Mouse (Mus musculus) limb, embryonic 14.5 days (tissue): ENCODE results near the gene Nudt16. TPM values are rescaled to one million over a fixed set of nuclear protein-coding genes. Genes with fewer than 3 reads are reported as not detected.

Source experiments
- ATAC-seq: fragments of 200-750 bp; cut with Nextera tagmentation; 2 replicates; pipeline ENCODE4 v1.8.0; 2017; ENCODE audit warnings: low read depth, moderate number of reproducible peaks, moderate TSS enrichment; ENCODE audit not compliant: low FRiP score
- DNase-seq: peaks from one replicate; pipeline ENCODE4 v3.0.0-alpha.2; 2015; ENCODE audit warnings: low spot score
- H3K27ac ChIP-seq: fragments of 300-500 bp; sonication (generic); replicated peaks from 2 replicates; pipeline ENCODE4 v1.5.1; 2014; ENCODE audit warnings: low read depth, mild to moderate bottlenecking, low read length, moderate library complexity, mixed read lengths
- H3K27me3 ChIP-seq: fragments of 300-500 bp; sonication (generic); 2 replicates; pipeline ENCODE4 v1.6.1; 2014; ENCODE audit warnings: low read length, mixed read lengths; ENCODE audit not compliant: control insufficient read depth, insufficient read depth
- H3K36me3 ChIP-seq: fragments of 300-500 bp; sonication (generic); 2 replicates; pipeline ENCODE4 v1.6.1; 2014; ENCODE audit warnings: mild to moderate bottlenecking, low read length, moderate library complexity, mixed read lengths; ENCODE audit not compliant: control insufficient read depth, insufficient read depth
- H3K4me1 ChIP-seq: fragments of 300-500 bp; sonication (generic); 2 replicates; pipeline ENCODE4 v1.6.1; 2014; ENCODE audit warnings: antibody characterized with exemption, low read length, mixed read lengths; ENCODE audit not compliant: control insufficient read depth, insufficient read depth
- H3K4me2 ChIP-seq: fragments of 300-500 bp; sonication (generic); replicated peaks from 2 replicates; pipeline ENCODE4 v1.6.1; 2014; ENCODE audit warnings: low read depth, mild to moderate bottlenecking, low read length, moderate library complexity; ENCODE audit not compliant: severe bottlenecking
- H3K4me3 ChIP-seq: fragments of 300-500 bp; sonication (generic); replicated peaks from 2 replicates; pipeline ENCODE4 v1.5.1; 2014; ENCODE audit warnings: low read length
- H3K9ac ChIP-seq: fragments of 300-500 bp; sonication (generic); 2 replicates; pipeline ENCODE4 v1.6.1; 2014; ENCODE audit warnings: mild to moderate bottlenecking, low read depth, low read length, moderate library complexity; ENCODE audit not compliant: severe bottlenecking
- H3K9me3 ChIP-seq: fragments of 300-500 bp; sonication (generic); 2 replicates; pipeline ENCODE4 v1.6.1; 2016; ENCODE audit warnings: low read length; ENCODE audit not compliant: control insufficient read depth
- POLR2A ChIP-seq: fragments of 200-500 bp; IDR thresholded peaks from 2 replicates; pipeline ENCODE4 v1.8.0; 2012; ENCODE audit warnings: inconsistent platforms, mild to moderate bottlenecking, moderate library complexity, borderline replicate concordance; ENCODE audit not compliant: insufficient read depth, insufficient read length; ENCODE audit errors: extremely low read depth
- WGBS: fragments of 180-500 bp; shearing (Covaris S2); extraction: QIAGEN DNeasy Blood & Tissue Kit; methylation state at CpG from one replicate; pipeline ENCODE4 v1.1.7; 2014; 5-methylcytosine and 5-hydroxymethylcytosine counted together
- polyA plus RNA-seq, 2 experiments: library from polyadenylated mRNA; depleted of rRNA in 1 of 2; stranded (reverse) in 1 of 2; unstranded in 1 of 2; fragments of >200 nt; fragmentation: Nextera tagmentation in 1 of 2; extraction: Ambion mirVana in 1 of 2; gene quantifications; 2 replicates each; pipeline versions ENCODE4 v1.2.1 to v1.2.3; 2012 to 2014

Nudt16 gene
- 7.6 and 8.3 TPM in 2 replicates for polyA plus RNA-seq (2012; rRNA removed)
- polyA plus RNA-seq (2014; fragmentation: Nextera tagmentation; extraction: Ambion mirVana): 10.0 and 11.5 TPM in 2 replicates

DNA sequence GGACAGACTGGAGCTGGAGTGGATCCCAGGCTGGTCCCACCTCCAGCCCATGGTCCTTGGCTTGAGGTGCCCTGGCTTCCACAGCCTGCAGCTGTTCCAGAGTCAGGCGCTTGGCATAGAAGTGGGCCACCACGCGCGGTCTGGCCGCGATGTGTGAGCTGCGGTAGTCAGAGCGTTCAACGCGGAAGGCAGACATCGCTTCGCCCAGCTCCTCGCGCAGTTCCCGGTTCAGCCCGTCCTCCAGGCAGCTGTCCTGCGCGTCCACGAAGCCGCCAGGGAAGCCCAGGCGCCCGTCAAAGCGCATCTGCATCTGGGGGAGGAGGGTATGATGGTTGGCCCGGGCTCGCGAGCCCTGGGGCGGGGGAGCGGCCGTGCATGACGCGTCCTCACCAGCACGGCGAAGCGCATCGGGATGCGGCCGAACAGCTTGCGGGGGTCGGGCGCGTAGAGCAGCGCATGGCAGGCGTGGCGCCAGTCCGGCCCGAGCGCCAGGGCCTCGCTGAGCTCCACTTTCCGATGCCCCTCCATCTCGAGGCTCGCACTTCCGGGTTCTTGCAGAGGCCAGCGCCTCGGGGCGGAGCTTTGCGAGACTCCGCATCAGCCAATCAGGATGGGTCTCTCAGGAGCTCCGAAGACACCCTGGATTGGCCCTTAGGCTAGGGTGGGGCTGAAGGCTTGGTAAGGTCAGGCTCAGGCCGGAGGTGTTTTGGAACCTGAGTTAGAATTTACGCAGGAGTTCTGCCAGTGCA, at the start of gene Nudt16:
Nudt16 (minus strand) TSS at position 572 of the 749 bp plus-strand sequence.
- peak; percentile 89 for DNase-seq
- peaks cover 8% of the 10 kb centered on the region for H3K4me1 ChIP-seq
- TF ChIP-seq POLR2A: no peak
- H3K4me2 ChIP-seq: peak within 1 kb of the TSS; percentile 87
- peak within 1 kb of the TSS; percentile 67 for H3K9ac ChIP-seq
- H3K27me3 ChIP-seq: no peaks in the 10 kb centered on the region
- peak; percentile 97 for ATAC-seq
- WGBS: under 1% methylated on average over 54 of the region's 60 CpGs
- peak within 1 kb of the TSS; percentile 49; the same call in 1 of the 2 replicates for H3K27ac ChIP-seq
- no peaks in the 10 kb centered on the region for H3K9me3 ChIP-seq
- H3K36me3 ChIP-seq: no peaks in the 10 kb centered on the region
- H3K4me3 ChIP-seq: peak within 1 kb of the TSS; percentile 74

DNA sequence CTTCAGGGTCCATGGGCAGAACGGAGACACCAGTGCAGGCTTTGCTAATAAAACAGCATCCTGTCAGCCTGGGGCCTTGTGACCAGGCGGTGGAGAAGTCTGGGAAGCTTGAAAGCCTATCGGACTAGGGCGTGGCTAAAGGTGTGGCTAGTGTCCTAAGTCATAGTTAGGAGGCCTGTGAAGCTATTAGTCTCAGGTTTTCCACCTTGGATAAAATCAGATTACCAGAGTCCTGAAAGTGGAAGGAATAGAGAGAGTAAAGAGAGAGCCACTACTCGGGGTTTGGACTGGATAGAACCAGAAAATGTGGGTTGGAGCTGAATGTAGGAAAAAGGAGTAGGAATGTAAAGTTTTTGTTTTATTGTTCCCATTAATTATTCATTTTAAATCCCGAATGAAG, 13.4 kb upstream of the Nudt16 start, which contains the start of gene 1700080E11Rik:
1700080E11Rik (minus strand) TSS at position 101 of the 400 bp plus-strand sequence.
- Histone ChIP-seq H3K27ac (no peak within 1 kb of the TSS), H3K27me3 (no peaks in the 10 kb centered on the region), H3K9ac (no peak within 1 kb of the TSS), H3K36me3 (no peaks in the 10 kb centered on the region), H3K9me3 (no peaks in the 10 kb centered on the region), H3K4me1 (no peaks in the 10 kb centered on the region), H3K4me3 (no peak within 1 kb of the TSS), H3K4me2 (no peak within 1 kb of the TSS)
- TF ChIP-seq POLR2A: no peak
- ATAC-seq (no peak), DNase-seq (no peak)
- 69% methylated on average over 6 of the region's 6 CpGs for WGBS

DNA sequence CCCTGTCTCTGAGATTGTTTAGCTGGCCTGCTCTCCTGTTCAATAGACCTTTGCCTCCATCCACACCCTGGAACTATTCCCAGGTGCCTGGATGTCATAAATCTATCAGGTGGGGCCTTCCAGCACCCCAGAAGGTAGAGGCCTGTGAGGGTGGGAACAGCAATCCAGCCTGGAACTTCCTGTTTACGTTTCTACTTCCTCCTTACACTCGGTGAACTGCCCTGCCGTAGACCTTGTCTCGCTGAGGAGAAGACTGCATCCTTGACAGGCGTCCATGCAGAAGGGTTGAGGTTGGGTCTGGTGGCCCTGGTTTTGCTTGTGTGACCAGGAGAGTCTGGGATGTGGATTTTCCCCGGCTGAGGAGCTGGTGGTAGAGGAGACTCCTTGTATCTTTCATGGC, 7.6 kb upstream of the Nudt16 start:
- Histone ChIP-seq H3K4me3 (no peak overlapping the region), H3K4me1 (no peaks in the 10 kb centered on the region), H3K4me2 (no peak overlapping the region), H3K27me3 (no peaks in the 10 kb centered on the region), H3K9me3 (no peaks in the 10 kb centered on the region), H3K36me3 (no peaks in the 10 kb centered on the region), H3K27ac (no peak overlapping the region), H3K9ac (no peak overlapping the region)
- TF ChIP-seq POLR2A: no peak
- ATAC-seq (no peak), DNase-seq (no peak)
- WGBS: 84% methylated on average over 6 of the region's 6 CpGs

DNA sequence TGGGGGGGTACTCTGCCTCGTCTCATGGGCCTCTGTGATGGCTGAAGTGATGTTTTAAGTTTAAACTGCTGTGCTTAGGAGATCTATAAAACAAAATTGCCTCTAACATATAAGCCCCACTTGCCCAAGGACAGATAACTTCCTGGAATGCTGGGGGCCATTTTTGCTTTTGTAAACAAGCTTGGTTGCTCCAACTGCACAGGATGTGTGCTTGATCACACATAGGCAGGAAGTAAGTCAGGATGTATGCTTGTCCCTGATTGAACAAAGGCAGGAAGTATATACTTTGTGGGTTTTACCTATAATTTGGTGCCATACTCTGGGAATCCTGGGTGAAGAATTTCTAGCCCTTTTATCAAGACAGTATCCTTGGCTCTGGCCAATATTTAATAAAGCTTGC, 4.8 kb upstream of the Nudt16 start:
- no peak overlapping the region for H3K4me3 ChIP-seq
- no peak overlapping the region for H3K4me2 ChIP-seq
- TF ChIP-seq POLR2A: no peak
- H3K4me1 ChIP-seq: peaks cover 4% of the 10 kb centered on the region; the same call in 1 of the 2 replicates
- 17% methylated on average over 1 of the region's 1 CpGs for WGBS
- DNase-seq (no peak), ATAC-seq (no peak)
- H3K9me3 ChIP-seq: no peaks in the 10 kb centered on the region
- no peak overlapping the region for H3K27ac ChIP-seq
- no peak overlapping the region for H3K9ac ChIP-seq
- H3K36me3 ChIP-seq: no peaks in the 10 kb centered on the region
- H3K27me3 ChIP-seq: no peaks in the 10 kb centered on the region

GRCm38 (mm10) chr9:105134536-105134935, 2.9 kb upstream of the Nudt16 start:
- peaks cover 8% of the 10 kb centered on the region for H3K4me1 ChIP-seq
- WGBS: 86% methylated on average over 5 of the region's 5 CpGs
- no peak overlapping the region for H3K9ac ChIP-seq
- DNase-seq: no peak
- H3K4me3 ChIP-seq: no peak overlapping the region
- TF ChIP-seq POLR2A: no peak
- no peaks in the 10 kb centered on the region for H3K36me3 ChIP-seq
- H3K27me3 ChIP-seq: no peaks in the 10 kb centered on the region
- ATAC-seq: no peak
- H3K9me3 ChIP-seq: no peaks in the 10 kb centered on the region
- H3K4me2 ChIP-seq: no peak overlapping the region
- no peak overlapping the region for H3K27ac ChIP-seq

DNA sequence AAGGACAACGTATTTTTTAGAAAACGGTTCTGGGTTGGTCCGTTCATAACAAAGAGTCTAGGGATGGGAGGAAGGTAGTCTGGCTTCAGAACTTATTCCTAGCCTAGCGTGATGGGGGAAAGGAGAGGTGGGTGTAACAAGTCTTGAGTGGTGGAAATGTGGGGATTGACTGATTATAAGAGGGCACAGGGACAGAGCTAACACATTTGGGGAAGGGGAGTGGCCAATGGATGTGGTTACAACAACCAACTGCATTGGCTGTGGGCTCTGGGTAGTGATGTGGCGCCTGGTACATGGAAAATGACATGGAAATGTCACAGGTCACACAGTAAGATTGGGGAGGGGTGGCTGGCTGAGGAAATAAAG, 361 bp upstream of the Nudt16 start:
- 25% methylated on average over 5 of the region's 5 CpGs for WGBS
- H3K27ac ChIP-seq: no peak overlapping the region
- no peak for DNase-seq
- ATAC-seq: no peak
- peaks cover 8% of the 10 kb centered on the region for H3K4me1 ChIP-seq
- H3K9ac ChIP-seq: peak overlapping the region; percentile 67; the same call in 1 of the 2 replicates
- no peaks in the 10 kb centered on the region for H3K27me3 ChIP-seq
- no peaks in the 10 kb centered on the region for H3K36me3 ChIP-seq
- H3K4me2 ChIP-seq: peak overlapping the region; percentile 87
- no peaks in the 10 kb centered on the region for H3K9me3 ChIP-seq
- no peak for TF ChIP-seq POLR2A
- H3K4me3 ChIP-seq: peak overlapping the region; percentile 74
